Mouse (Mus musculus) neural tube, embryonic 11.5 days (tissue): Measurements from ENCODE around the gene Spink4. TPM values are rescaled to one million over a fixed set of nuclear protein-coding genes. Genes with fewer than 3 reads are reported as not detected.

ENCODE experiments used
- ATAC-seq: fragments of 200-750 bp; cut with Nextera tagmentation; 2 replicates; pipeline ENCODE4 v1.8.0; 2017; ENCODE audit warnings: moderate number of reproducible peaks, mild to moderate bottlenecking, moderate TSS enrichment, moderate library complexity; ENCODE audit not compliant: insufficient read depth, low FRiP score, low TSS enrichment
- DNase-seq: peaks from one replicate; pipeline ENCODE4 v3.0.0-alpha.2; 2015; ENCODE audit warnings: low spot score
- H3K27ac ChIP-seq: fragments of 300-500 bp; sonication (generic); 2 replicates; pipeline ENCODE4 v1.5.1; 2014; ENCODE audit warnings: low read depth, mild to moderate bottlenecking, low read length
- H3K27me3 ChIP-seq: fragments of 300-500 bp; sonication (generic); 2 replicates; pipeline ENCODE4 v1.6.1; 2014; ENCODE audit warnings: mild to moderate bottlenecking, low read length, mixed read lengths; ENCODE audit not compliant: control insufficient read depth, insufficient read depth
- H3K36me3 ChIP-seq: fragments of 300-500 bp; sonication (generic); 2 replicates; pipeline ENCODE4 v1.6.1; 2014; ENCODE audit warnings: mild to moderate bottlenecking, low read length, moderate library complexity, mixed read lengths; ENCODE audit not compliant: control insufficient read depth, insufficient read depth
- H3K4me1 ChIP-seq: fragments of 300-500 bp; sonication (generic); 2 replicates; pipeline ENCODE4 v1.6.1; 2014; ENCODE audit warnings: low read length, mixed read lengths; ENCODE audit not compliant: control insufficient read depth, insufficient read depth
- H3K4me2 ChIP-seq: fragments of 300-500 bp; sonication (generic); 2 replicates; pipeline ENCODE4 v1.6.1; 2014; ENCODE audit warnings: low read depth, mild to moderate bottlenecking, moderate library complexity
- H3K4me3 ChIP-seq: fragments of 300-500 bp; sonication (generic); 2 replicates; pipeline ENCODE4 v1.5.1; 2014; ENCODE audit warnings: low read depth, low read length
- H3K9ac ChIP-seq: fragments of 300-500 bp; sonication (generic); 2 replicates; pipeline ENCODE4 v1.6.1; 2014; ENCODE audit warnings: mild to moderate bottlenecking, low read length
- H3K9me3 ChIP-seq: fragments of 300-500 bp; sonication (generic); 2 replicates; pipeline ENCODE4 v1.6.1; 2016; ENCODE audit warnings: low read length; ENCODE audit not compliant: control insufficient read depth
- WGBS: fragments of 180-500 bp; shearing (Covaris S2); extraction: QIAGEN DNeasy Blood & Tissue Kit; methylation state at CpG from one replicate; pipeline ENCODE4 v1.1.7; 2014; 5-methylcytosine and 5-hydroxymethylcytosine counted together
- polyA plus RNA-seq: library from polyadenylated mRNA; unstranded; fragments of >200 nt; fragmentation: Nextera tagmentation; extraction: Ambion mirVana; gene quantifications from 2 replicates; pipeline ENCODE4 v1.2.1, GENCODE M21; 2014

Gene Spink4
- polyA plus RNA-seq, 1 experiment from 2014 or later: not detected

GRCm38 (mm10) chr4:40895646-40896045 lies 24.2 kb upstream of the Spink4 start:
- Histone ChIP-seq H3K4me2 (no peak overlapping the region), H3K9ac (no peak overlapping the region), H3K27me3 (no peaks in the 10 kb centered on the region), H3K9me3 (no peaks in the 10 kb centered on the region), H3K4me1 (no peaks in the 10 kb centered on the region), H3K4me3 (no peak overlapping the region), H3K27ac (no peak overlapping the region), H3K36me3 (no peaks in the 10 kb centered on the region)
- no peak for DNase-seq
- no peak for ATAC-seq
- 94% methylated on average over 2 of the region's 2 CpGs for WGBS

- ATAC-seq (no peak), DNase-seq (no peak)
- Histone ChIP-seq H3K9ac (no peak overlapping the region), H3K4me1 (no peaks in the 10 kb centered on the region), H3K9me3 (no peaks in the 10 kb centered on the region), H3K27me3 (no peaks in the 10 kb centered on the region), H3K4me3 (no peak overlapping the region), H3K36me3 (no peaks in the 10 kb centered on the region), H3K27ac (no peak overlapping the region), H3K4me2 (no peak overlapping the region)
- WGBS: 84% methylated on average over 6 of the region's 6 CpGs
Observed at GRCm38 (mm10) chr4:40898476-40899044, 21.3 kb upstream of the Spink4 start.

- no peak overlapping the region for H3K4me3 ChIP-seq
- no peak for ATAC-seq
- no peak overlapping the region for H3K4me2 ChIP-seq
- no peak for DNase-seq
- no peaks in the 10 kb centered on the region for H3K4me1 ChIP-seq
- no peaks in the 10 kb centered on the region for H3K36me3 ChIP-seq
- 76% methylated on average over 2 of the region's 2 CpGs for WGBS
- no peak overlapping the region for H3K27ac ChIP-seq
- H3K27me3 ChIP-seq: no peaks in the 10 kb centered on the region
- no peak overlapping the region for H3K9ac ChIP-seq
- H3K9me3 ChIP-seq: no peaks in the 10 kb centered on the region
Observed at GRCm38 (mm10) chr4:40899264-40899663, 20.6 kb upstream of the Spink4 start.

- H3K9ac ChIP-seq: no peak overlapping the region
- no peaks in the 10 kb centered on the region for H3K9me3 ChIP-seq
- H3K36me3 ChIP-seq: no peaks in the 10 kb centered on the region
- H3K27me3 ChIP-seq: no peaks in the 10 kb centered on the region
- ATAC-seq (no peak), DNase-seq (no peak)
- WGBS: 89% methylated on average over 3 of the region's 3 CpGs
- H3K4me1 ChIP-seq: no peaks in the 10 kb centered on the region
- H3K4me3 ChIP-seq: no peak overlapping the region
- H3K27ac ChIP-seq: no peak overlapping the region
- no peak overlapping the region for H3K4me2 ChIP-seq
Observed at GRCm38 (mm10) chr4:40900071-40900470, 19.8 kb upstream of the Spink4 start.

GRCm38 (mm10) chr4:40900612-40901011 lies 19.2 kb upstream of the Spink4 start:
- no peak for ATAC-seq
- WGBS: 94% methylated on average over 4 of the region's 4 CpGs
- H3K4me2 ChIP-seq: no peak overlapping the region

GRCm38 (mm10) chr4:40906298-40906697 lies 13.6 kb upstream of the Spink4 start:
- Histone ChIP-seq H3K4me1 (no peaks in the 10 kb centered on the region), H3K4me2 (no peak overlapping the region), H3K27me3 (no peaks in the 10 kb centered on the region), H3K9me3 (no peaks in the 10 kb centered on the region), H3K4me3 (no peak overlapping the region), H3K27ac (no peak overlapping the region), H3K9ac (no peak overlapping the region), H3K36me3 (no peaks in the 10 kb centered on the region)
- 80% methylated on average over 1 of the region's 1 CpGs for WGBS
- ATAC-seq (no peak), DNase-seq (no peak)

More at GRCm38 (mm10) chr4:40900612-40901011, 19.2 kb upstream of the Spink4 start:
- no peaks in the 10 kb centered on the region for H3K36me3 ChIP-seq
- H3K9ac ChIP-seq: no peak overlapping the region
- H3K27ac ChIP-seq: no peak overlapping the region
- H3K9me3 ChIP-seq: no peaks in the 10 kb centered on the region
- no peak for DNase-seq
- no peak overlapping the region for H3K4me3 ChIP-seq
- H3K4me1 ChIP-seq: no peaks in the 10 kb centered on the region
- H3K27me3 ChIP-seq: no peaks in the 10 kb centered on the region

GRCm38 (mm10) chr4:40908261-40908969 lies 11.4 kb upstream of the Spink4 start:
- H3K27me3 ChIP-seq: no peaks in the 10 kb centered on the region
- WGBS: 52% methylated on average over 20 of the region's 20 CpGs
- H3K9me3 ChIP-seq: no peaks in the 10 kb centered on the region
- DNase-seq (no peak), ATAC-seq (no peak)
- H3K4me2 ChIP-seq: no peak overlapping the region
- no peak overlapping the region for H3K27ac ChIP-seq
- no peaks in the 10 kb centered on the region for H3K4me1 ChIP-seq
- no peak overlapping the region for H3K4me3 ChIP-seq
- no peaks in the 10 kb centered on the region for H3K36me3 ChIP-seq
- no peak overlapping the region for H3K9ac ChIP-seq

- Histone ChIP-seq H3K4me3 (no peak overlapping the region), H3K9me3 (no peaks in the 10 kb centered on the region), H3K4me1 (no peaks in the 10 kb centered on the region), H3K4me2 (no peak overlapping the region), H3K36me3 (no peaks in the 10 kb centered on the region), H3K9ac (no peak overlapping the region), H3K27ac (no peak overlapping the region), H3K27me3 (no peaks in the 10 kb centered on the region)
- no peak for DNase-seq
- ATAC-seq: no peak
Observed at GRCm38 (mm10) chr4:40914287-40914867, 5.5 kb upstream of the Spink4 start.

- DNase-seq (no peak), ATAC-seq (no peak)
- no peak overlapping the region for H3K4me2 ChIP-seq
- H3K27ac ChIP-seq: no peak overlapping the region
- no peaks in the 10 kb centered on the region for H3K9me3 ChIP-seq
- H3K9ac ChIP-seq: no peak overlapping the region
- no peaks in the 10 kb centered on the region for H3K4me1 ChIP-seq
- H3K27me3 ChIP-seq: no peaks in the 10 kb centered on the region
- 77% methylated on average over 5 of the region's 5 CpGs for WGBS
- no peaks in the 10 kb centered on the region for H3K36me3 ChIP-seq
- H3K4me3 ChIP-seq: no peak overlapping the region
Observed at GRCm38 (mm10) chr4:40915947-40916346, 3.9 kb upstream of the Spink4 start.
